Mouse (Mus musculus) kidney, embryonic 15.5 days (tissue): ENCODE measurements at regions not wholly inside any gene's neighbourhood (a gene's known extent, or its start where the extent isn't known, plus 50 kb on each side); places are given as distances from the start of the nearest gene placed in this dataset.
A peak's percentile ranks its signal among the peaks of the same experiment; 100 is the strongest.

ENCODE experiments used
- ATAC-seq: fragments of 200-750 bp; cut with Nextera tagmentation; replicated peaks from 2 replicates; pipeline ENCODE4 v1.8.0; 2017; ENCODE audit warnings: moderate TSS enrichment; ENCODE audit not compliant: low FRiP score
- H3K27ac ChIP-seq: fragments of 300-500 bp; sonication (generic); 2 replicates; pipeline ENCODE4 v1.5.1; 2015; ENCODE audit warnings: mild to moderate bottlenecking, inconsistent platforms
- H3K27me3 ChIP-seq: fragments of 300-500 bp; sonication (generic); 2 replicates; pipeline ENCODE4 v1.6.1; 2015; ENCODE audit warnings: inconsistent platforms
- H3K36me3 ChIP-seq: fragments of 300-500 bp; sonication (generic); 2 replicates; pipeline ENCODE4 v1.6.1; 2015; ENCODE audit warnings: inconsistent platforms
- H3K4me1 ChIP-seq: fragments of 300-500 bp; sonication (generic); 2 replicates; pipeline ENCODE4 v1.6.1; 2015; ENCODE audit warnings: inconsistent platforms
- H3K4me2 ChIP-seq: fragments of 300-500 bp; sonication (generic); 2 replicates; pipeline ENCODE4 v1.6.1; 2015; ENCODE audit warnings: moderate library complexity, mild to moderate bottlenecking, inconsistent platforms
- H3K4me3 ChIP-seq: fragments of 300-500 bp; sonication (generic); replicated peaks from 2 replicates; pipeline ENCODE4 v1.5.1; 2015; ENCODE audit warnings: mild to moderate bottlenecking, inconsistent platforms
- H3K9ac ChIP-seq: fragments of 300-500 bp; sonication (generic); 2 replicates; pipeline ENCODE4 v1.6.1; 2015; ENCODE audit warnings: mild to moderate bottlenecking, inconsistent platforms
- H3K9me3 ChIP-seq: fragments of 300-500 bp; sonication (generic); replicated peaks from 2 replicates; pipeline ENCODE4 v1.6.1; 2016; ENCODE audit warnings: inconsistent platforms
- WGBS: fragments of 180-500 bp; shearing (Covaris S2); methylation state at CpG from one replicate; pipeline ENCODE4 v1.1.7; 2015; ENCODE audit warnings: mixed read lengths; 5-methylcytosine and 5-hydroxymethylcytosine counted together

DNA sequence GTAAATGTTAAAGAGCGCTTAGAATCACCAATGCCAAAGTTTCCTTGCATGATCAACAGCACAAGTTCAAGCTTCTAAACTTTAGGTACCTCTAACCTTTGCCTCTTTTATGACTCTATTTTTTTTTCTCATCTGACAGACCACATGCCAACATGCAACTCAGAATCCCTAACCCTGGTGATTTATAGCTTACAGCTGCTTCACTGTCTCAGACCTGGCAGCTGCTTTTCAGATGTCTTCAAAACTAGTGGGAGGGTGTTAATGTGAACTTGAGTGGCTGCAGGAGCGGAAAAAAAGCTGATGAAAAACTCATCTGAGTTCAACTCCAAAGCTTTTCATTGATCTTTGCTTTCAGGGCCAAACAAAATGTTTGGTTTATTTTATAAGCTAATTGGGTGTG, 246.8 kb upstream of the Gm49339 start:
- H3K27ac ChIP-seq, result no peak overlapping the region
- H3K4me1 ChIP-seq, result no peaks in the 10 kb centered on the region
- no peak overlapping the region for H3K9ac ChIP-seq
- no peaks in the 10 kb centered on the region for H3K27me3 ChIP-seq
- H3K36me3 ChIP-seq, result no peaks in the 10 kb centered on the region
- no peak overlapping the region for H3K4me2 ChIP-seq
- no peak for ATAC-seq
- no peak overlapping the region for H3K4me3 ChIP-seq
- 66% methylated on average over 2 of the region's 2 CpGs for WGBS
- H3K9me3 ChIP-seq, result no peaks in the 10 kb centered on the region

DNA sequence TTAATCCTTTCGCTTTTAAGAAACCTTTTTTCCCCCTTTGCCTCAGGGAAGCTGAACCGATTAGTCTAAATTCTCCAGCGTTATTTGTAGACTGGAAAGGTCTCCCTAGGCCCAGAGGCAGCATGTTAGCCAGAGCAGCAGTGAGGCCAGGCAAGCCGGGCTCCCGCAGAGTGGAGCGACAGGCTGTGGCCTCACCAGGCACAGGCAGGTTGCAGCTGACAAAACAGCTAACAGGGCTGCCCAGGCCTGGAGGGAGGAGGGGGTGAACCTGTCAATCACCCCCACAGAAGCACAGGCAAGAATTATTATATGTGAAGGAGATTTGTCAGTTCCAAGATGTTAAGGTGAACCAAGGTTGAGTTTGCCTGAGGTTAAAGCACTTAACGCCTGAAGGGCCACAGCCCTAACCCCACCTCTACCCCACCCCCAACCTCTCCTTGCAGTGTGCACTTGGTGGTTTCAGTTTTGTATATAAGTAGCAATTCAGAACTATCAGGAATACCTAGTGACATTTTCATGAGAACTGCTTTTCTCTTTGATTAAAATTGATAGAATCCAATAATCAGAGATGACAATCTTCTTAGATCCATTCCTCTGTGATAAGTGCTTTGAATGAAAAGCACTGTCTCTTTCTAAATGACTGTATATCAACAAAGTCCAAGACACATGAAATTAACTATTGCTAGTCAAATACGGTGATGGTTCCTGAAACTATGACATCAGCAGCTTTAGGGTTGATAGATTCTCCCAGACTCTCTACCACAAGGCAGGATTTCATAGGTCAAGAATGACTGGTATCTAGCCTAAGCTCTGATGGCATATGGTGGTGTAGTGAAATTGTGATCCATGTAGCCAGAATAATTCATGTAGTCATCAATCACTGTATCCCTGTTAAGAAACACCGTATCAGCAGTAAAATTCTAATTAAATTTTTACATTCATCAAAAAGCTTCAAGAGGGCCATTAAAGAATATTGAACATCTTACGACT, 244.5 kb upstream of the Gm49339 start:
- Histone ChIP-seq H3K9ac (no peak overlapping the region), H3K27ac (no peak overlapping the region), H3K27me3 (no peaks in the 10 kb centered on the region), H3K4me3 (no peak overlapping the region), H3K4me2 (no peak overlapping the region), H3K9me3 (no peaks in the 10 kb centered on the region), H3K36me3 (no peaks in the 10 kb centered on the region), H3K4me1 (no peaks in the 10 kb centered on the region)
- peak; percentile 67; the same call in 1 of the 2 replicates for ATAC-seq
- WGBS, result 26% methylated on average over 10 of the region's 10 CpGs

DNA sequence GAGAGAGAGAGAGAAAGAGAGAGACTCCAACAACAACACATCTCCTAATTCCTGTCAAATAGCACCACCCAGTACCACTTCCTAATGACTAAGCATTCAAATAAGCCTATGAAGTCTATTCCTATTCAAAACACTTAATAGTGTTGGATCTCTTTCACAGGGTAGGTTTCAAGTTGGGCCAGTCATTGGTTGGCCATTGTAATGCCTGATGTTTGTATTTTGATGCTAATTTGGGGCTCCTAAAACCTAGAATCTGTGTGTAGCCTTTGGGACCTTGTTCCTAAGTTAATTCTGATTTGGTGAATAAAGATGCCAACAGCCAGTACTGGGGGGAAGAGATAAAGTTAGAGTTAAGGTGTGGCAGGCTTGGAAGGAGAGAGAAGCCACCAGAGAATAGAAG, 242.3 kb upstream of the Gm49339 start:
- Histone ChIP-seq H3K27me3 (no peaks in the 10 kb centered on the region), H3K4me3 (no peak overlapping the region), H3K9me3 (no peaks in the 10 kb centered on the region), H3K9ac (no peak overlapping the region), H3K36me3 (no peaks in the 10 kb centered on the region), H3K4me1 (no peaks in the 10 kb centered on the region), H3K27ac (no peak overlapping the region), H3K4me2 (no peak overlapping the region)
- no peak for ATAC-seq

DNA sequence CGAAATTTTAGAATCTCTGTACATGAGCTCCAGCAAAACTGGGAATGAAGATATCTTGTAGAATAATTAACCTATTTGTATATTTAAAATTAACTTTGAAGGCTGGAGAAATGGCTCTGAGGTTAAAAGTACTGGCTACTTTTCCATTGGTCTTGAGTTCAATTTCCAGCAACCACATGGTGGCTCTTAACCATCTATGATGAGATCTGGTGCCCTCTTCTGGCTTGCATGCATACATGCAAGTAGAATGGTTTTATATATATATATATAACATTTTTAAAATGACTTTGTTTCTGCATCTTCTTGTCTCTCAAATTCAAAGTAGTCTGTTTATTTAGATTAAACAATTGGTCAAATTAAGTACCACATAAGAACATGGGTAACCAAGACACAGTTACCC, 227.0 kb upstream of the Gm49339 start:
- H3K27me3 ChIP-seq, result no peaks in the 10 kb centered on the region
- H3K4me3 ChIP-seq, result no peak overlapping the region
- ATAC-seq, result no peak
- no peaks in the 10 kb centered on the region for H3K9me3 ChIP-seq
- H3K27ac ChIP-seq, result no peak overlapping the region
- no peak overlapping the region for H3K9ac ChIP-seq
- no peaks in the 10 kb centered on the region for H3K4me1 ChIP-seq
- H3K4me2 ChIP-seq, result no peak overlapping the region
- WGBS, result 96% methylated on average over 1 of the region's 1 CpGs
- H3K36me3 ChIP-seq, result no peaks in the 10 kb centered on the region

DNA sequence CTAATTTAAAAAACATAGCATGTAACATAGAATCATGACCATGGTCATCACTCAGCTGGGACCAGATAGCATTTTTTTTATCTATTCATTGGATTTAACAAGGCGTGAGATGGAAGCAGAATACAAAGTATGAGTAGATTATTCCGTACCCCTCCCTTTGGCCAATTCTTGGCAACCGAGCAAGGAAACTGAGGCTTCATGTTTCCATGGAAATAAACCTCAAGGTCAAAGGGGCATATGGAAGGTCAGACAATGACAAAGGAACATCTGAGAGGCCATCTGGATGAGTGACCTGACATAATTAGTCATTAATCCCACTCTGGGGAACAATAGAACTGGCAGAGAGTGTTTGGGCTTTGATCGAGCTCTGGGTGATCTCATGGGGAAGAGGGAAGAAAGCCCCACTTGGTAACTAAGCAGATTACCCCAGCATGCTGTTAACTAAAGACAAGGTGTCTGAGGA, 222.8 kb upstream of the Gm49339 start:
- Histone ChIP-seq H3K27me3 (no peaks in the 10 kb centered on the region), H3K9me3 (no peaks in the 10 kb centered on the region), H3K9ac (no peak overlapping the region), H3K4me2 (no peak overlapping the region), H3K36me3 (no peaks in the 10 kb centered on the region), H3K4me3 (no peak overlapping the region), H3K27ac (no peak overlapping the region), H3K4me1 (no peaks in the 10 kb centered on the region)
- WGBS, result 49% methylated on average over 4 of the region's 4 CpGs
- no peak for ATAC-seq

DNA sequence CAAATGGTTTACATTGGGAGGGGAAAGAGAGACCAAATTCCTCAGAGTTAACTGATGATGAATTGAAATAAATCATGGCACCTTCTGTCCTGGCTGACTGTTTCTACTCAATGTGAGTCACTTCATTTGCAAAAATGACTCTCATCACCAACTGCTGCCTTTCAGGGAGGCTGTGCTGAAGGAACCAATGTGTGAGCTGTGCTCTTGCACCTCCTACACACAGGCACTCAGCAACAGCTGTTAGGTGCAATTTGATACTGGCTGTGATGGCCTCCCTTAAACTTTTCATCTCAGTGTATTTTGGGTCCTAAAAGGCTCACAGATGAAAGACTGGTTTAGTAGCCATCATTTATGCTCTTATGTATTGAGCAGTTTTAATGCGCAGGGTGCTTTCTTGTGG, 209.0 kb upstream of the Gm49339 start:
- H3K9ac ChIP-seq, result no peak overlapping the region
- H3K4me3 ChIP-seq, result no peak overlapping the region
- no peaks in the 10 kb centered on the region for H3K27me3 ChIP-seq
- H3K4me2 ChIP-seq, result no peak overlapping the region
- no peaks in the 10 kb centered on the region for H3K36me3 ChIP-seq
- WGBS, result 61% methylated on average over 1 of the region's 1 CpGs
- ATAC-seq, result peak; percentile 66
- H3K9me3 ChIP-seq, result no peaks in the 10 kb centered on the region
- no peak overlapping the region for H3K27ac ChIP-seq
- H3K4me1 ChIP-seq, result no peaks in the 10 kb centered on the region

DNA sequence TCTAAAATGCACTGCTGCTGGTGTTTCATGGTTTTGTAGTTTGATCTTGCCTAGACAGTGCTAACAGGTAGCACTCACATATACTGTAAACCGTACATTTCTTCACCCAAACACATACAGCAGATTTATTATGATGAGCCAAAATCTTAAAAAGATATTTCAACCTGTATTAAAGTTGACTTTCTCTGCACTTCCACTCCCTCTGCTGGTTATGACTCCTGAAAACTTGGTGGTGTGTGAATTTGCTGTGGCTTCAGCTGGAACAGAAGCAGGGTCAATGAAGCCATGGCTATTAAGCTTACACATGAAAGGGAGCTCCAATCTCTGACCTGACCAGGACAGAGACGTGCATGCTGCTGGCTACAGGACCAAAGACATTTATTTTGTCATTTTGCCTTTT, 202.2 kb upstream of the Gm49339 start:
- Histone ChIP-seq H3K9me3 (no peaks in the 10 kb centered on the region), H3K4me2 (no peak overlapping the region), H3K4me3 (no peak overlapping the region), H3K4me1 (no peaks in the 10 kb centered on the region), H3K27me3 (no peaks in the 10 kb centered on the region), H3K27ac (no peak overlapping the region), H3K36me3 (no peaks in the 10 kb centered on the region), H3K9ac (no peak overlapping the region)
- no peak for ATAC-seq
- WGBS, result 48% methylated on average over 2 of the region's 2 CpGs

DNA sequence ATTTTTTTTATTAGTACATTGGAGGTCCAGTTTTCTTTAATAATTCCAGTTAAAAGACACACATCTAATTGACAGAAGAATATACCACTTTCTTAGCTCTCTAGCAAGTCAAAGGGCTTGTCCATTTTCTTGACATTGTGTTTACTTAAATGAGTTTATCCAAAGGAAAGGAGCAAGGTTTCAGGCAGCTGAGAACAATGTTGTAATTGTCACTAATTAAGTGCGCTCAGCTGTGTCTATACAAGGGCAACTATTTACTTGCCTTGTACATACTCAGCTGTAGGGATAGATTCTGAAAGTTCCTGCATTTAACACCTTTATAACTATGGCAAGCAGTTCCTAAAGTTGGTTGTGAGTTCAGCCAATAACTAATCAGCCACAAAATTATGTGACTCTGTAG, 198.0 kb upstream of the Gm49339 start:
- ATAC-seq, result no peak
- no peaks in the 10 kb centered on the region for H3K36me3 ChIP-seq
- no peak overlapping the region for H3K9ac ChIP-seq
- no peaks in the 10 kb centered on the region for H3K27me3 ChIP-seq
- no peak overlapping the region for H3K27ac ChIP-seq
- H3K4me3 ChIP-seq, result no peak overlapping the region
- H3K4me2 ChIP-seq, result no peak overlapping the region
- H3K9me3 ChIP-seq, result no peaks in the 10 kb centered on the region
- no peaks in the 10 kb centered on the region for H3K4me1 ChIP-seq
- 79% methylated on average over 1 of the region's 1 CpGs for WGBS

DNA sequence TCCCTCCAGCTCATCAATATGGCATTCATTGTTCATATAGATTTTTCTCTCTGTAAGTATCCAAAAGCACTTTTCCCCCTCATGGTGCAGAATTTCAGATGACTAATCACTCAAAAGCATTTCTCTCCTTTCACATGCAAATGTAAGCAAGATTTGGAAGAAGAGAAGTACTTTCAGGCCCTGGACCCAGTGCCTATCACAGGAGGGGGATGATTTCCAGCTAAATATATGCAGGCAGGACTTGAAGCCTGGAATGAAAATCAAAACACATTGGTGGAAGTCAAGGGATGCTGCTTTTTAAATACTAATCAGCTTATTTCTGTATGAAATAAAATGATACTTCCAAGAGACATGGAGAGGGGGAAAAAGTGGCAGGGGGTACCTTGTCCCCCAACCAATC, 195.9 kb upstream of the Gm49339 start:
- Histone ChIP-seq H3K27me3 (no peaks in the 10 kb centered on the region), H3K27ac (no peak overlapping the region), H3K36me3 (no peaks in the 10 kb centered on the region), H3K4me3 (no peak overlapping the region), H3K9ac (no peak overlapping the region), H3K4me2 (no peak overlapping the region), H3K4me1 (no peaks in the 10 kb centered on the region), H3K9me3 (no peaks in the 10 kb centered on the region)
- ATAC-seq, result no peak

DNA sequence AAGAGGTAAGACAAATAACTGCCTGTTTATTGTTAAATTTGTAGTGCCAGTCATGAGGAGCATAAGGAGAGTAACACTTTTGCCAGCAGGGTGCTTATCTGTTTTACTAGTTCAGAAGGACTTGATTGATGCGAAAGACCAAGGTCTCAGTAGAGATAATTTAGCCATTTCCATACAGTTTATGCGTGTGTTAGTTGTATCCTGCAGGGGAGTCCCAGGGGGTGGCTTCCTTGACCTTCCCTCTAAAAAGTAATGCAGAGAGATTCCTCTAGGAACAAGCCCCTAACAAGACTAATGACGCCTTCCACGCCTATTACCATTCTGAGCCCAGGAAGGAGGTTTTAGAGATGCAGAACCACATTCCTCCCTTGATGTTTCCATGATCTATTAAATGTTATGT, 192.6 kb upstream of the Gm49339 start:
- Histone ChIP-seq H3K9ac (no peak overlapping the region), H3K4me1 (no peaks in the 10 kb centered on the region), H3K9me3 (no peaks in the 10 kb centered on the region), H3K36me3 (no peaks in the 10 kb centered on the region), H3K27me3 (no peaks in the 10 kb centered on the region), H3K4me2 (no peak overlapping the region), H3K4me3 (no peak overlapping the region), H3K27ac (no peak overlapping the region)
- WGBS, result 46% methylated on average over 4 of the region's 4 CpGs
- ATAC-seq, result no peak

DNA sequence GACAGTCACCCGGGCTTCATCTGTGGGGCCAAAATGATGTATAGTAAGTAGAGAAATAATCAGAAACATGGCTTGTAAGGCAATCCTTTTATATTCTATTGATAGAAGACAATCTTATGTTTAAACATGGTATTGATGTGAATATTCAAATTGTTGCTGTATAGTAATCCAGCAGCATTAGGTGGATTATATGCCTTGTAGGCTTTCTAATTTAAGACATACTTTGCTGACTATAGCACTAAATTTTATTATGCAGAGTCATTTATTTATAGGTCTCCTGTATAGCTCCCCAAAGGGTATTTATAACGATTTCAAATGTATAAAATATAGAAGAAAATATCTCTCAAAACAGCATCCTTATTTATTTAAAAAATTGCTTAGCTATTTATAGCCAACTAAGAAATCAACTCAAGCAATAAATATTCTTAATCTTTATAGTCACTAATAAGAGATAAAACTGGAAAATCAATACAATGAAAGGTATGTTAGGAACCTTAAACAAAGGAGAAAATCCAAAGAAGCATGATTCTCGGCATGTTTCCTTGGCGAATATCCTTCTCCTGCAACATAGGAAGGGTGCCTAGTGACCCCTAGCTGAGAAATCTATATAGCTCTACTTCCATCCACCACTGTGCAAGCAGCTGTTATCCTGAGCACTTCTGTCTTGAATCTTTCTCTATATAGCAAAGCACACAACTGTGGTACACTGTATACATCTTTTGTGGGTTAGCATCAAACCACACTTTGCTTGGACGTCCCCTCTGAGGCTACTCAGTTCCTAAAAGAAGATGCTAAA, 188.8 kb upstream of the Gm49339 start:
- Histone ChIP-seq H3K9me3 (no peaks in the 10 kb centered on the region), H3K27ac (no peak overlapping the region), H3K4me3 (no peak overlapping the region), H3K9ac (no peak overlapping the region), H3K27me3 (no peaks in the 10 kb centered on the region), H3K4me1 (no peaks in the 10 kb centered on the region), H3K4me2 (no peak overlapping the region), H3K36me3 (no peaks in the 10 kb centered on the region)
- WGBS, result 45% methylated on average over 5 of the region's 5 CpGs
- ATAC-seq, result 0 out of 2 replicates have a peak, but pooled peaks have one; percentile 56

DNA sequence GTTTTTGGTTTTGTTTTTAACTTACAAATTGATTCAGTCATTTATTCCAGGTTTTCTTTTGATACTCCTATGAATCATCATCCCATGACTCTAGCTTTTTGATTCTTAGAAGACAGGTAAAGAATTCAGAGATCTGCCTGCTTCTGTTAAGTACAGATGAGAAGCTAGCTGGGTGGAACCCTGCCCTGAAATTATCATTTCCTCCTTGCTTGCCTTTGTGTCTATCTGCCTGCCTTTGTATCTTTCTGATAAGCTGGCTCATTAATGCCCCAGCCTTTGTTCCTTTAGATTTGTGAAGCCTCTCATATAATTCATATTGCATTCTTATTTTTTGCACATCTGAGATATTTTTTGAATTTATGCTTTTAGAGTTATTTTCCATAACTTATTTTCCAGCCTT, 167.6 kb upstream of the Gm49339 start:
- Histone ChIP-seq H3K27ac (no peak overlapping the region), H3K4me3 (no peak overlapping the region), H3K27me3 (no peaks in the 10 kb centered on the region), H3K36me3 (no peaks in the 10 kb centered on the region), H3K4me1 (no peaks in the 10 kb centered on the region), H3K4me2 (no peak overlapping the region), H3K9me3 (no peaks in the 10 kb centered on the region), H3K9ac (no peak overlapping the region)
- no peak for ATAC-seq
